Mouse (Mus musculus) thymus, postnatal 14 days (tissue): ENCODE measurements around the gene Eef1b2.

ENCODE experiments used
- DNase-seq: peaks from one replicate; pipeline ENCODE4 v3.0.0; 2021

Gene Eef1b2

DNA sequence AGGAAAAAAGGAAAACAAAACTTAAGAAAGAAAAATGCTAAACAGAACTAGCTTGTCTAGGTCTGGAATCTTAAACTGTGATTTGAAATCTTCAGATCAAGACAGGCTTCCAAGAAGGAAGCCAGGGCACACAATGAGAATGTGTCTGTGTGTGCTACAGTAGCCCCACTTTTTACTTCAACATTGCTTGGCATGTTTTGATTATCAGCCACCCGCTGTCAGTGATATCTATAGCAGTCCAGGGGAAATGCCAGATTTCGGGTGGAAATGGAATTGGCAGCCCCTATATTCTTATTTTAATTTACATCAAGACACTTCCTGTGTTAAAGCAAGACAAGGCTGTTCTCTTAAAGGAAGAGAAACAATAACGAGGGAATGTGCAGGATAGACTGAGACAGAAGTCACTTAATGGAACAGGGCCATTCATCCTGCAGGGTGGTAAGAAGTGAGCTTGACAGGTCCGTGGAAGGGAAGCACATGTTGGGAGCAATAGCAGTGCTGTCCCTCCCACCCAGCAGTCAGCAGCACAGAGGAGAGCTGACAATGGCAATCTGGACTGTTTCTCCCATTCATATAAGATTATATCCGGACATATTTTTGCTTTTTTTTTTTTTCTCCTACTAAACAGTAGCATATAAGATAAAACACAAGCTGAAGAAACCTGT is 19.4 kb downstream of the Eef1b2 start:
- DNase-seq = no peak

DNA sequence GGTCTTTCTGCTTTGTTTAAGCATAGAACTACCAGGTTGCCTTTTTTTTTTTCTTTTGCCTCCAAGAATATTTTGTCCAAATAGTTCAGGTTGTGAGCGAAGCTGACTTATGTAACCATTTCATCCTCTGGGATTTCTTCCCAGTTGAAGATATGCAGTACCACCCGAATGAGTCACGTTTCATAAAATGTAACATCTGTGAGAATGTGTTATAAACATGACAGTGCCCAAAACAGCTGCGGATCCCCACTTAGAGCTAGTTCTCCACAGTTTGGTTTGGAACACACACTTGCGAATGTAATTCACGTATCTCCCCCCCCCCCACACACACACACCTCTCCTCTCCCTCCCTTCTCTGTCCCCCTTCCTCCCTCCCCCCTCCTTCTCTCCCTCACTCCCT is 22.8 kb downstream of the Eef1b2 start:
- DNase-seq = no peak

DNA sequence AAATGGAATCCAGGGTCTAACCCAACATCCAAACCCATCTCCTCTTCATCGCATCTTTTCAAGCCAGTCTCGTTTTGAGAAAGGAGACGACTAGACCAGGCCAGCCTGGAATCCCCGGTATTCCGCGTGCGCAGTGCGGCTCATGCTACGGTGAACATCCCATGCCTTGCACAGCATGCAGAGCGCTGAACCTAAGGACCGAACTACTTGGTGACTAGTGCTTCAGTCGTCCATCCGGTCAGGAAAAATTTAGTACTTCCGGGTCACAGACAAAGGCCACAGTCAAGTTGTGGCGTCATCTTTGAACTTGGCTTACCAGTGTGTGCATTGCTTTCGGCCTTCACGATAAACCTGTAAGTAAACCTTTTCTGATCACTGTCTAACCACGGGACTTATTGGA is 23.7 kb downstream of the Eef1b2 start:
- no peak for DNase-seq

DNA sequence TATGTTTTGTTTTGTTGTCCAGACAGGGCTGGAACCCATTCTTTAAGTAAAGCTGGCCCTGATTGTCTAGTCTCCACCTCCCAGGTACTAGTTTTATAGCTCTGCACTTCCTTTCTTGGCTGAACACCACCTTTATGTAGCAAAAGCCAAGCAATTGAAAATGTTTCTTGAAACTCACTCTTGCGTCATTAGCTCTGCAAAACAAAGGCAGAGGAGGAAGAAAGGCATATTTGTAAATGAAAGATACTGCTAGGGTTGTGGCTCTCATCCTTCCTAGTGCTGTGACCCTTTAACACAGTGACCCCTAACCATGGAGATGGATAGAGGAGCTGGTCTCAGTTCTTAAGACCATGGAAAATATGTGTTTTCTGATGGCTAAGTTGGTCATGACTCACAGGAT is 25.0 kb downstream of the Eef1b2 start:
- no peak for DNase-seq

DNA sequence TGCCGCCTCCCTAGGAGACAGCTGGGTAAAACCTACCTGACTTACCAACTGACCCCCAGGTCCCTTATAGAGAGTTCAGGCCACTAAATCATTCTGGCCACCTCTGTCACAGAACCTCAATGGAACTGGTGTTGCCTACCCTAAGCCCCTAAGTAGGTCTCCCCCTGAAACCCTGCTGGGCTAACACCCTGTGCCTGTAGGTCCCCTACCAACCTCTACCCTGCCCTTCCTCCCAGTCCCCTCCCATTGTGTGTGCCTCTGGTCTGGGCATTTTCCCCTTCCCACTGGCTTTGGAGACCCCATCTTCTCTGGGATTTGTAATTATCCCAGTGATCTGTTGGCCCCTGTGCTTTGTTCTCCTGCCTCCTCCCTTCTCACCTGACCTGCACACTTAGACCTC is 26.8 kb downstream of the Eef1b2 start:
- no peak for DNase-seq

DNA sequence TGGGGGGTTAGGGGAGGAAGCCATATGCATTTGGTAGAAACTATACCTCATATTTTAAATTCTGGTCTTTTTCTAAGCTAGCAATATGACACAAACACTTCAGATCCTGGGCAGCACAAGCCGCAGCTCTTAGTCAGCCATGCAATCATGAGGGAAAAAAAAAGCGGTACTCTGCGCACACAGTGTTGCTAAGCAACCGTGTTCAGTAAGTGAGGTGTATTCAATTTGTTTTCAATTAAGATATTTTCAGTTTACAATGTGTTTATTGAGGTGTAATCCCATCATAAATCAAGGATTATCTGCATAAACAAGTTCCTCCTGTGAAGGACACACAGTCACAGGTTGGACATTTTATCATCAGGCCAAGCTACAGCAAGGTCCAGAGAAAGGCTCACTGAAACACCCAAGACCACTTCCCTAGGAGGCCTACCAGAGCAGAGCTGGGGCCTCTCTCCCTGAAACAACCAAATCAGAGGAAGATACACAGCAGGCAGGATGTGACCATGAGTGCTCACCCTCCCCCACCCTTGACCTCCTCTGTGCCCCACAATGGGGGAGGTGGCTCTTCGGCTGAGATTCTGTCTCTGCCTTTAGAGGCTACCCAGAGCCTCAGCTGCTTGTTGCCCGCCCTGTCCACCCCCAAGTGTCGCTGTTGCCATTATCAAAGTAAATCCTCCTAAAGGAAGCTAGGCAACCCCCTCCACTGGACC is 27.5 kb downstream of the Eef1b2 start:
- DNase-seq = no peak

DNA sequence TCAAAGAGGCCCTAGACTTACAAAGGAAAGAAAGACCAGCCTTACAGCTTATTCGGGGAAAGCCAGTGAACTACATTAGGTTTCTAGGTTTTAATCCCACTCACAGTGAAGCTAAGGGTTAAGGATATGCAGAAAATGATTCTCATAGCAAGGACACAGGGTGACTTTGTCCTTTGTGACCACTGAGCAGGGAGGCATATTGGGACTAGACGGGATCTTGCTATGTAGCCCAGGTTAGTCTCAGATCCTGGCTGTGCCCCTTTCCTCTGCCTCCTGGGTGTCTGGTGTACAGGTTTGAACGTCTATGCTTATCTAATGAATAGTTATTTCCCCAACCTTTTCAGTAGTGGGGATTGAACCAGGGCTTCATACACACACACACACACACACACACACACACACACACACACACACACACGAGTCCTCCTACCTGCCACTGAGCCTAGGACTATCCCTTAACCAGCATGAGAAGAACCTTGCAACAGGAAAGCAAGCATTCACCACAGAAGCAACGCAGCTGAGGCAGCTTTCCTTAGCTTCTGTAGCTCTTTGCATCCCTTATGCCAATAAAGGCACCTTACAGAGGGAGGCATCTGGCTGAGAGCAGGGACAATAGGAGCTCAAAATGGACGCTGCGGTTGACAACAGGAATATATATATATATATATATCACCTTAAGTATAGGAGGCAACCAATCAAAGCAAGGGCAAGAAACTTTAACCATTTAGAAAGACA is 28.2 kb downstream of the Eef1b2 start:
- no peak for DNase-seq

DNA sequence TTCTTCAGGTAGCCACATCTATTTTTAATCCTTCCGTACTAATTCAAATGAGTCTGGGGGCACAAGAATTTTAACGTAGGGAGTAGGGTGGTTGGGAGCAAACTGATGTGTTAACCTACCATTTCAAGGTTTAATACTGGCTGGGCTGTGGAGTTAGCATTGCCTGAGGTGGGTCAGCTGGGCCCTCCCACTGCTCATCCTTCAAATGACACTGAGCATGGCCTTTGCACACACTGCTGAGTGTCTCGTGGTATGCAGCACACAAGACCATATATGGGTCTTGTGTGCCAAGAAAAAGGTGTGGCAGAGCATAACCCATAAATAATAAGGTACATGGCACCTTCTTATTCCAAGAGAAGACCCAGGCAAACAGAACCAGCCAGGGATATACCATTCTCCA is 31.0 kb downstream of the Eef1b2 start:
- DNase-seq = no peak

DNA sequence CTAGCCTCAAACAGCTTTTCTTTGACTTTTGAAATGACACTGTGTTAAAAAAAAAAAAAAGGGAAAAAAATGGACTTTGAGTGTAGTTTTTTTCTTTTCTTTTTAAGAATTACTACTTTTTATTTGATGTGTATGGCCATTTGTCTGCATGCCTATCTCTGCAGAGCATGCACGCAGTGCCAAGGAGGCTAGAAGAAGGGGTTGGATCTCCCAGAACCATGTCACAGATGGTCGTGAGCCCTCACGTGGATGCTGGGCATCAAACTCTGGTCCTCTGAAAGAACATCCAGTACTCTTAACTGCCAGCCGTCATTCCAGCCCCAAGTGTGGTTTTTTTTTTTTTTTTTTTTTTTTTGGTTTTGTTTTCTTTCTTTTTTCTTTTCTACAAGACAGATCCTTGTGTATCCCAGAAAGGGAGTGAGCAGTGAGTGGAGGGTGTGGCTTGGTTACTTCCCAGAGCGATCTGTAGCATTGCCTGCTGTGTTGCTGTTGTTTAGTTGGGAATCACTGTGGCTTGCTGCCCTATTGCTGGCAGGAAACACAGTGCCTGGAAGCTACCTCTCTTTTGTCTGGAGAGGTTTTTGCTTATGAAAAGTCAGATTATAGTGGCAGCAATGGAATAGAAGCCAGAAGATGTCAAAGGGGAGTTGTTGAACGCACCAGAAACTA is 33.4 kb downstream of the Eef1b2 start:
- DNase-seq = no peak

DNA sequence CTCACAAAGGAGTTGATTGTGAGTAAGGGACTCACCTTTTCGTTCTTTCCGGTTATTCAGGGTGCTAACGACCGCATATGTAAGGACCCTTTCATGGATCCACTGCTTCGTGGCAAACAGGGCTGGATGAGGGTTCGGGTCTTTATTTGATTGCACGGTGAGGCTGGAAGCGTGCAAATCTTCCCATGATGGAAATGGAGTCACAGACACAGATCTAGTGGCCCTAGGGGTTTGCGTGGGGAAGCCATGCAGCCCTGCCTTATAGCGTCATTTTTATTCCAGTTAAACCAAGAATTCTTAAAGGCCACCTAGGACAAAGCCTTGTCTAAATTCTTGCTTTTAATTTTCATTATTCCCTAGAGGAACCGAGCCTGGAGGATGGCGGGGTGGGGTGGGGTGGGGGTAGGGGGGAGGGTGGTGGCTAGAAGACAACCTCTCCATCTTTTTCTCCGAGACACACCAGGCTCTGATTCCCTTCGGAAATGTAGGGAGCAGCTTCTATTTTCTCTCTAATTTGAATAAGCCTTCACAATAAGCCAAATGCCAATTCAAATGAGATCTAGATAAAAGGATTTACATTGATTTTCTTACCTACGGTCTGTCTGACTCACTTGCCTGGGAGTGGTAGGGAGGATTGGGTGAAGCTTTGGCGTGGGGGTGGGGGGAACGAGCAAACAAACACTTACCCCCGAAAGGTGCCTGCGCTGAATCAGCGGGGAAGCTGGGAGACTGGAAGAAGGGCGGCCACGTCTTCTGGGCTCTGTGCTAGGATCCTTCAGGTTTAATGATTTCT is 37.0 kb downstream of the Eef1b2 start:
- DNase-seq = no peak

DNA sequence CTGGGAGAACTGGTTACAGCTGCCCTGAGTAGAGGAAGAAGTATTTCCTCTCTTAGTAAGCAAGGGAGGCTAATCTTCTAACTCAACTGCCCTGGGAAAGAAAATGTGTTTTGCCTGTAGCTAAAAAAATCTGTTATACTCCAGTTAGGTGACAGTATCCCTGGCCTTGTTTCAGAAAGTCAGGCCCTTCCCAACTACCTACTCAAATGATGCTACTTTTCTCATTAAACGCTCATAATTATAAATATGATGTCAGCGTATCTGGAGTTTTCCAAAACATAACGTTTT is 37.6 kb downstream of the Eef1b2 start, which contains the start of gene Gpr1:
Gene Gpr1, minus strand, starts transcription at position 273 of the 288 bp plus-strand sequence.
- DNase-seq = no peak

DNA sequence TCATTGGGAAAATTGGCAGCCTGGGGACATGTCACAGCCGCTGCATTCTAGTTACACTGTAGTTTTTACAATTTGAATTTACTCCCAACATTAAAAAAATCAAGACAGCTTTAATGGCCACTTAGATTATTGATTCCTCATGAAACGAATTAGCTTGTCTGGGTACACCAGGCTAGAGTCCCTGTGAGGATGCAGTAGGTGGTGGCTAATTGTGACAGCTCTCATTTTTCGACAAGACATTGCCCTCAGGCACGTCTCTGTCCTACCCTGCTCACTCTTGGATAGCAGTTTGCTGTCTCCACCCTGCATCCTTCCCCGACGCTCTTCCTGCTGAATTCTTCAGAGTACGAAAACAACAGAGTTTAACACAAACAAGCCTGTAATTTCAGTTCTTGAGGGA is 38.0 kb downstream of the Eef1b2 start:
- no peak for DNase-seq

DNA sequence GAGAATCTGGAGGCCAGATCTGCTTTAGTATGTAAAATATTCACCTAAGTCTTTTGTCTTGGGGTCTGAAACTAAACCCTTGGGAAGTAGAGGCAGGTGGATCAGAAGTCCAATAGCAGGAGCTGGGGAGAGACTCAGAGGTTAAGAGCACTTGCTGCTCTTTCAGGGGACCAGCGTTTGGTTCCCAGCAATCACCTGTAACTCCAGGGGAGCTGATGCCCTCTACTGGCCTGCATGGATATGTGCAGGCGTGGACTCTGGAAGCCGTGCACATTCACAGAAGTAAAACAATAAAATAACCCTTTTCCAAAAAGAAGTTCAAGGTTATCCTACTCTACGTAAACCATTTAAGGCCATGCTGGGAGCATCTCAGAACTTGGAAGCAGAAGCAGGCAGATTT is 42.7 kb downstream of the Eef1b2 start:
- no peak for DNase-seq

DNA sequence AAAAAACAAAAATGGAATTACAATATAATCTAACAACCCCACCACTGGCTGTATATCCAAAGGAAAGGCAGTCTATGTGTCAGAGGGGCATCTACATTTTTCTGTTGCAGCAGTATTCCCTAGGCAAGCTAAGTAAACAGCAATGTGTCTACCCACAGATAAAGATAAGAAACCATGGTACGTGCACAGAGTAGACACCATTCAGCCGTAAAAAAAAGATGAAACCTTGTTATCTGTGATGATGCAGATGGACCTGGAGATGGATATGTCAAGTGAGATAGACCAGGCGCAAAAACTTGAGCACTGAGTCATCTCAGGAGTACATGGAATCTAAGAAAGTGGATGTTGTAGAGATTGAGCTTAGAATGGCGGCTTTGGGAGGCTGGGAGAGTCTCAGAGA is 48.4 kb downstream of the Eef1b2 start:
- no peak for DNase-seq

DNA sequence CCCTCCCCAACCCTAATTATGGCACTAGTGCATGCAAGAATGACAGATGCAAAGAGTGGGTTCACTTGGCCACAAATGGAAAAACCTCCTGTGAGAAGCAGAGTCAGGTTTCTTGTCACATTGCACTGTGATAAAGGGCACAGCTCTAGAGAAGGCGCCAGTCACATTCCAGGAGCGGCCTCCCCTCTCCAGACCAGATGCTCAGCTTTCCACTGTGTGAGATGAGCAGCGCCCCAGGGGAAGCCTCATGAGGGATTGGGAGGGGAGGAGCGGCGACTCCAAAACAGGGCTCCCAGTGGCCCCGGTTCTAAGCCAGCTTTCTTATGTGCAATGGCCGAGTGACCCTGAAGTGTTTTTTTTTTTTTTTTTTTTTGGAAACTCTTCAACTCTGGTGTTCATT is 49.3 kb downstream of the Eef1b2 start:
- DNase-seq = no peak

DNA sequence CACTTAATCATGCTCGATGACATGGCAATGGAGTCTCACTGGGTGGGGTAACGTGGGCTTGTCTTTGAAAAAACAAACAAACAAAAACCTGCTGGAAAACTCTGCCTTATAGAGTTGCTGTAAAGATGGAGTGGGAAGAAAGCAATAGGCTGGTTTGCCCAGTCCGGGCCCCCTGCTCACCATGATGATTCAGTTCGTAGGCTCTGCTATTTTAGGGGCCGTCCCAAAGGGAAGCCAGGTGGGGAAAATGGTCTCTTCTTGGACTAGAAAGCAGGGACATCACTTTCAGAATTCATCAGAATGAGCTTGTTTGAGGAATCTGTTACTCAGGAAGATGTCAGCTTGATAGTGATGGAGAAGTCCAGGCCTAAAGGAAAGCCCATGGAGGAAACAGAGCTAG is 50.6 kb downstream of the Eef1b2 start:
- no peak for DNase-seq
